ENCODE assay signal across 31 mouse cellular contexts in the genomic region with DNA sequence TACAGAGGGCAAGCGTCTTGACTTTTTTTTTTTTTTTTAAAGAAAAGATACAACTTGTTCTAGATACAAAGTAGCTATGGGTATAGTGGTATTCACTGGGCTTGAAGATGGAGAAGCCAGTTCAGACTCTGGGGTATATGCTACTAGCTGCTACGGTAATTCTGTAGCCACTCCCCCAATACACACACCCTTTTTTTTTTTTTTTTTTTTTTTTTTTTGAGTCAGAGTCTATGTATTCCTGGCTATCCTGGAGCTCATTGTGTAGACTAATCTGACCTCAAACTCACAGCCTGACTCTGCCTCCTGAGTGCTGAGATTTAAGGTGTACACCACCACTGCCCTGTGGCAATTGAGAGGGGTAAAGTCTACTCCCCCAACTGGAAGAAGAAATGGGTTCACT. TPM values are rescaled to one million over a fixed set of nuclear protein-coding genes. Genes with fewer than 3 reads are reported as not detected.
"Had no signal": no experiment of that assay in that cellular context is flagged by ENCODE, and none has a peak within 500 bp of the region (broad histone marks: within the 10 kb centered on the region; RNA-seq: fewer than 3 reads in every experiment).

No protein-coding gene starts in this region.

- H3K36me3 ChIP-seq: embryonic facial prominence, embryonic 10.5 days; embryonic facial prominence, embryonic 12.5 days; embryonic facial prominence, embryonic 13.5 days; embryonic facial prominence, embryonic 15.5 days; forebrain, embryonic 10.5 days; forebrain, embryonic 12.5 days; forebrain, embryonic 15.5 days; heart, embryonic 10.5 days had no signal

- DNase-seq: cerebellum, adult 9-11 months; cerebellum, postnatal 10 days; cerebellum, postnatal 14 days; cerebellum, postnatal 25 days; cerebellum, postnatal 36 days; embryo, embryonic 11 days; forebrain, postnatal 0 days; gastrocnemius, adult 2 months; gastrocnemius, postnatal 10 days; gastrocnemius, postnatal 14 days; gastrocnemius, postnatal 25 days; gastrocnemius, postnatal 36 days; heart, adult 11 months; heart, adult 18-20 months; heart, adult 2 months had no signal

- H3K9me3 ChIP-seq: embryonic facial prominence, embryonic 10.5 days; embryonic facial prominence, embryonic 12.5 days; embryonic facial prominence, embryonic 13.5 days; embryonic facial prominence, embryonic 15.5 days; forebrain, embryonic 10.5 days; forebrain, embryonic 12.5 days; forebrain, embryonic 13.5 days; forebrain, embryonic 15.5 days; heart, embryonic 10.5 days had no signal

- H3K4me2 ChIP-seq: embryonic facial prominence, embryonic 12.5 days; embryonic facial prominence, embryonic 13.5 days; embryonic facial prominence, embryonic 15.5 days; forebrain, embryonic 12.5 days; forebrain, embryonic 13.5 days; forebrain, embryonic 15.5 days had no signal

- H3K4me3 ChIP-seq: embryonic facial prominence, embryonic 10.5 days; embryonic facial prominence, embryonic 12.5 days; embryonic facial prominence, embryonic 13.5 days; embryonic facial prominence, embryonic 15.5 days; erythroblast, embryonic 14.5 days; forebrain, embryonic 10.5 days; forebrain, embryonic 12.5 days; forebrain, embryonic 13.5 days; forebrain, embryonic 15.5 days; gastrocnemius, adult 2 months; heart, adult 2 months; heart, embryonic 10.5 days had no signal

- ATAC-seq: forebrain, embryonic 13.5 days; forebrain, embryonic 14.5 days; forebrain, embryonic 15.5 days; forebrain, embryonic 16.5 days; forebrain, postnatal 0 days had no signal

- H3K9ac ChIP-seq: embryonic facial prominence, embryonic 12.5 days; embryonic facial prominence, embryonic 13.5 days; embryonic facial prominence, embryonic 15.5 days; forebrain, embryonic 12.5 days; forebrain, embryonic 13.5 days; forebrain, embryonic 15.5 days; forebrain, postnatal 0 days had no signal

- H3K27me3 ChIP-seq: embryonic facial prominence, embryonic 15.5 days; forebrain, embryonic 15.5 days had no signal

- H3K27ac ChIP-seq: embryonic facial prominence, embryonic 10.5 days; embryonic facial prominence, embryonic 12.5 days; embryonic facial prominence, embryonic 13.5 days; embryonic facial prominence, embryonic 15.5 days; forebrain, embryonic 10.5 days; forebrain, embryonic 12.5 days; forebrain, embryonic 13.5 days; forebrain, embryonic 15.5 days; gastrocnemius, adult 2 months; heart, adult 2 months; heart, embryonic 10.5 days had no signal

RNA-seq across cellular contexts. Expression of gene Gpr37l1, which starts 25.0 kb away (rescaled TPM):
- total RNA-seq: common myeloid progenitor, adult 5-6 weeks; granulocyte monocyte progenitor cell, adult 5-6 weeks had no signal
- polyA plus RNA-seq: embryonic facial prominence, embryonic 10.5 days; embryonic facial prominence, embryonic 11.5 days; embryonic facial prominence, embryonic 12.5 days; embryonic facial prominence, embryonic 13.5 days; embryonic facial prominence, embryonic 15.5 days; erythroblast, embryonic 14.5 days; forebrain, embryonic 10.5 days; forebrain, embryonic 11.5 days; forebrain, embryonic 12.5 days; forebrain, embryonic 13.5 days; heart, embryonic 10.5 days had no signal

RNA-seq across cellular contexts. Expression of gene Lgr6, which starts 37.4 kb away (rescaled TPM):
- total RNA-seq: granulocyte monocyte progenitor cell, adult 5-6 weeks had no signal
- polyA plus RNA-seq: erythroblast, embryonic 14.5 days had no signal
